Mouse (Mus musculus) embryonic fibroblast, embryonic 13.5 days (primary cell): Measurements from ENCODE around the gene Apol6.

Source experiments
- CTCF ChIP-seq: IDR thresholded peaks from 2 replicates; pipeline ENCODE4 v1.5.1; 2011; ENCODE audit warnings: mild to moderate bottlenecking, control low read depth, low read length, moderate library complexity, borderline replicate concordance; ENCODE audit not compliant: insufficient read depth
- POLR2A ChIP-seq: IDR thresholded peaks from 2 replicates; pipeline ENCODE4 v1.6.1; 2011; ENCODE audit warnings: low read depth, mild to moderate bottlenecking, control low read depth, low read length, moderate library complexity

GRCm38 (mm10) chr15:77062746-77063145 is 18.2 kb downstream of the Apol6 start:
- TF ChIP-seq CTCF (no peak), POLR2A (no peak)
